Mouse (Mus musculus) urinary bladder, adult 18-20 months (tissue): ENCODE measurements at regions not wholly inside any gene's neighbourhood (a gene's known extent, or its start where the extent isn't known, plus 50 kb on each side); places are given as distances from the start of the nearest gene placed in this dataset.

ENCODE experiments used
- DNase-seq, 2 experiments: peaks; one replicate each; pipeline ENCODE4 v3.0.0; 2022; ENCODE audit warnings: low spot score in 2 of 2, mixed read lengths in 2 of 2

DNA sequence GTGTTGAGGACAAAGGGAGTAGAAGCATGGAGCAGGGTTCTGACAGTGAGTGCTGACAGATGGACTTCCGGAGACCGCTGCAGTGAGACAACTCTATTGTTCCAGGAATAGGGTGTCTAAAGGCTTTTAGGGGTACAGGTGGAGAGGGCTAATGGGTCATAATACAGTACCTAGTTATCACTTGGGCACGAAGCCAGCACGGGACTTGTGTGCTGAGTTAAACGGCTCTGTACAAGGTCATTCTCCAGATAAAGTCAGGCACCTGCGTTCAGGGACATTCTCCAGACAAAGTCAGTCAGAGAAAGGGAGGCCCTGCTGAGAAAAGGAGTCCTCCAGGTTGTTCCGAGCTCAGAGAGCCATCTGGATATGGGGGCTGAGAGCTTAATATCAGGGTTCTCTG lies 60.2 kb upstream of the Itga6 start:
- no peak for DNase-seq

GRCm38 (mm10) chr2:71689041-71689440 lies 56.4 kb upstream of the Itga6 start:
- DNase-seq, result no peak

GRCm38 (mm10) chr2:71690277-71691161 lies 54.9 kb upstream of the Itga6 start:
- DNase-seq, result peak; percentile 9 to 45

- DNase-seq, result no peak
Observed at GRCm38 (mm10) chr2:71694758-71695310, 50.6 kb upstream of the Itga6 start.
